Mouse (Mus musculus) cerebellum, postnatal 10 days (tissue): ENCODE results near the gene Ackr3.
A peak's percentile ranks its signal among the peaks of the same experiment; 100 is the strongest.

Experiments
- DNase-seq, 2 experiments: peaks; one replicate each; pipeline ENCODE4 v3.0.0; 2021; ENCODE audit warnings: mixed read lengths in 2 of 2

Ackr3 gene

GRCm38 (mm10) chr1:90231591-90232490 is 28.1 kb downstream of the Ackr3 start:
- no peak for DNase-seq

- peak in 1 of 2 experiments; percentile 68 for DNase-seq
Observed at GRCm38 (mm10) chr1:90232491-90232885, 28.7 kb downstream of the Ackr3 start.

GRCm38 (mm10) chr1:90234620-90235054 is 30.9 kb downstream of the Ackr3 start:
- no peak for DNase-seq

GRCm38 (mm10) chr1:90236640-90237039 is 32.9 kb downstream of the Ackr3 start:
- no peak for DNase-seq

GRCm38 (mm10) chr1:90238095-90238888 is 34.5 kb downstream of the Ackr3 start:
- DNase-seq, result peak; percentile 52 to 68

- peak; percentile 55 for DNase-seq
Observed at GRCm38 (mm10) chr1:90239336-90240225, 35.8 kb downstream of the Ackr3 start.

GRCm38 (mm10) chr1:90240287-90240686 is 36.5 kb downstream of the Ackr3 start:
- DNase-seq, result no peak

- DNase-seq, result no peak
Observed at GRCm38 (mm10) chr1:90242444-90242989, 38.7 kb downstream of the Ackr3 start.

GRCm38 (mm10) chr1:90244537-90244936 is 40.8 kb downstream of the Ackr3 start:
- no peak for DNase-seq

- DNase-seq, result peak in 1 of 2 experiments; percentile 37
Observed at GRCm38 (mm10) chr1:90245533-90245932, 41.8 kb downstream of the Ackr3 start.

GRCm38 (mm10) chr1:90246035-90246434 is 42.3 kb downstream of the Ackr3 start:
- DNase-seq, result no peak

- no peak for DNase-seq
Observed at GRCm38 (mm10) chr1:90246800-90247199, 43.0 kb downstream of the Ackr3 start.

GRCm38 (mm10) chr1:90247234-90247633 is 43.5 kb downstream of the Ackr3 start:
- no peak for DNase-seq

- DNase-seq, result no peak
Observed at GRCm38 (mm10) chr1:90247756-90248541, 44.2 kb downstream of the Ackr3 start.

GRCm38 (mm10) chr1:90248966-90249735 is 45.4 kb downstream of the Ackr3 start:
- DNase-seq, result no peak

- peak; percentile 54 to 60 for DNase-seq
Observed at GRCm38 (mm10) chr1:90250419-90250818, 46.6 kb downstream of the Ackr3 start.

GRCm38 (mm10) chr1:90251156-90251555 is 47.4 kb downstream of the Ackr3 start:
- peak; percentile 95 to 96 for DNase-seq

- no peak for DNase-seq
Observed at GRCm38 (mm10) chr1:90253465-90253864, 49.7 kb downstream of the Ackr3 start.

- no peak for DNase-seq
Observed at GRCm38 (mm10) chr1:90258253-90258887, 54.6 kb downstream of the Ackr3 start.
